Mouse (Mus musculus) CH12.LX (cell line): ENCODE measurements around the gene Dcps. TPM values are rescaled to one million over a fixed set of nuclear protein-coding genes. Genes with fewer than 3 reads are reported as not detected.

Source experiments
- DNase-seq: peaks from one replicate; pipeline ENCODE4 v3.0.0-alpha.2; 2013; ENCODE audit errors: extremely low read depth
- H3K27ac ChIP-seq: 2 replicates; pipeline ENCODE4 v1.5.1; 2012; ENCODE audit warnings: low read depth, mild to moderate bottlenecking, control low read depth, moderate library complexity; ENCODE audit not compliant: insufficient read depth
- H3K27me3 ChIP-seq: replicated peaks from 2 replicates; pipeline ENCODE3; 2012; ENCODE audit warnings: inconsistent platforms
- H3K36me3 ChIP-seq, 2 experiments: replicated peaks in 1 of 2; 2 replicates each; pipeline versions ENCODE3 to v1.6.1; 2012; ENCODE audit warnings: inconsistent platforms in 1 of 2, low read length in 1 of 2, mild to moderate bottlenecking in 1 of 2, mixed read lengths in 1 of 2, moderate library complexity in 1 of 2; ENCODE audit not compliant: control insufficient read depth in 1 of 2, insufficient read depth in 1 of 2
- H3K4me1 ChIP-seq, 2 experiments: 2 replicates each; pipeline ENCODE4 v1.6.1; 2012; ENCODE audit warnings: inconsistent platforms in 1 of 2, moderate library complexity in 1 of 2; ENCODE audit not compliant: insufficient read depth in 2 of 2, control insufficient read depth in 1 of 2
- H3K4me2 ChIP-seq: 2 replicates; pipeline ENCODE4 v1.6.1; 2012; ENCODE audit warnings: low read depth, mild to moderate bottlenecking, control low read depth; ENCODE audit not compliant: poor library complexity, insufficient read depth, severe bottlenecking
- H3K4me3 ChIP-seq, 3 experiments: fragments of 150-350 bp in 1 of 3; sonication (generic) in 1 of 3; replicated peaks in 1 of 3; 2 replicates each; pipeline versions ENCODE3 to v1.5.1; 2011 to 2012; ENCODE audit warnings: low read depth in 2 of 3, low read length in 2 of 3, mild to moderate bottlenecking in 2 of 3, moderate library complexity in 2 of 3, control low read depth in 1 of 3, improper control_type of control experiment in 1 of 3, inconsistent platforms in 1 of 3, mixed read lengths in 1 of 3; ENCODE audit not compliant: poor library complexity in 1 of 3
- H3K79me2 ChIP-seq: replicated peaks from 2 replicates; pipeline ENCODE4 v1.6.1; 2012; ENCODE audit warnings: mild to moderate bottlenecking, moderate library complexity; ENCODE audit not compliant: control insufficient read depth, poor library complexity, insufficient read depth, severe bottlenecking; ENCODE audit errors: extremely low read depth
- H3K9ac ChIP-seq: 2 replicates; pipeline ENCODE4 v1.6.1; 2012; ENCODE audit warnings: low read depth, mild to moderate bottlenecking, control low read depth, moderate library complexity; ENCODE audit not compliant: insufficient read depth
- H3K9me3 ChIP-seq: replicated peaks from 2 replicates; pipeline ENCODE3; 2012; ENCODE audit warnings: low read length, inconsistent platforms, mixed read lengths
- EP300 ChIP-seq: IDR thresholded peaks from 2 replicates; pipeline ENCODE4 v1.6.1; 2011; ENCODE audit warnings: low read length, improper control_type of control experiment
- IRF4 ChIP-seq: IDR thresholded peaks from 2 replicates; pipeline ENCODE4 v1.6.1; 2014; ENCODE audit warnings: low read depth, mild to moderate bottlenecking, inconsistent platforms, low read length, improper control_type of control experiment
- MAZ ChIP-seq: IDR thresholded peaks from 2 replicates; pipeline ENCODE4 v1.6.1; 2012; ENCODE audit warnings: low read depth, mild to moderate bottlenecking, inconsistent platforms, low read length, improper control_type of control experiment, moderate library complexity
- MYC ChIP-seq: IDR thresholded peaks from 2 replicates; pipeline ENCODE4 v1.6.1; 2011; ENCODE audit warnings: low read depth, mild to moderate bottlenecking, improper control_type of control experiment, low read length
- NRF1 ChIP-seq: IDR thresholded peaks from 2 replicates; pipeline ENCODE4 v1.6.1; 2014; ENCODE audit warnings: low read depth, mild to moderate bottlenecking, inconsistent platforms, low read length, improper control_type of control experiment, moderate library complexity
- SMC3 ChIP-seq: IDR thresholded peaks from 2 replicates; pipeline ENCODE4 v1.6.1; 2011; ENCODE audit warnings: low read depth, low read length, improper control_type of control experiment
- TBP ChIP-seq: conservative IDR thresholded peaks from 2 replicates; pipeline ENCODE4 v1.6.1; 2011; ENCODE audit warnings: low read depth, low read length, improper control_type of control experiment
- ZKSCAN1 ChIP-seq: IDR thresholded peaks from 2 replicates; pipeline ENCODE4 v1.6.1; 2012; ENCODE audit warnings: low read depth, inconsistent platforms, low read length, improper control_type of control experiment, borderline replicate concordance
- ZMIZ1 ChIP-seq: IDR thresholded peaks from 2 replicates; pipeline ENCODE4 v1.6.1; 2012; ENCODE audit warnings: low read depth, mild to moderate bottlenecking, inconsistent platforms, low read length, improper control_type of control experiment
- dilution Hi-C: fragments of 300-500 bp; cut with MboI; formaldehyde crosslinking; loops from 2 replicates; pipeline ENCODE4 v1.14.3; 2020; ENCODE audit warnings: low sequenced_read_pairs; ENCODE audit not compliant: extremely low pct_unique_long_range_greater_than_20kb, extremely low pct_ligation_motif_present
- in situ Hi-C: fragments of 300-500 bp; cut with MboI; formaldehyde crosslinking; loops from 3 replicates; pipeline ENCODE4 v1.14.3; 2019; ENCODE audit warnings: low sequenced_read_pairs, low pct_ligation_motif_present, low pct_unique_long_range_greater_than_20kb, mixed read lengths
- polyA plus RNA-seq: library from polyadenylated mRNA; unstranded; fragments of >175 nt; gene quantifications from 2 replicates; pipeline ENCODE4 v1.2.1, GENCODE M21; 2012; ENCODE audit warnings: low read depth; ENCODE audit not compliant: insufficient read length
- total RNA-seq, 2 experiments: library from RNA; depleted of rRNA; stranded (reverse); fragments of 300-350 nt in 1 of 2; fragments of >200 nt in 1 of 2; gene quantifications; 2 replicates each; pipeline ENCODE4 v1.2.3; 2012 to 2014

The Dcps gene
- total and polyA plus RNA-seq, 3 experiments, result 64.3 to 113 (median 94.3) TPM

DNA sequence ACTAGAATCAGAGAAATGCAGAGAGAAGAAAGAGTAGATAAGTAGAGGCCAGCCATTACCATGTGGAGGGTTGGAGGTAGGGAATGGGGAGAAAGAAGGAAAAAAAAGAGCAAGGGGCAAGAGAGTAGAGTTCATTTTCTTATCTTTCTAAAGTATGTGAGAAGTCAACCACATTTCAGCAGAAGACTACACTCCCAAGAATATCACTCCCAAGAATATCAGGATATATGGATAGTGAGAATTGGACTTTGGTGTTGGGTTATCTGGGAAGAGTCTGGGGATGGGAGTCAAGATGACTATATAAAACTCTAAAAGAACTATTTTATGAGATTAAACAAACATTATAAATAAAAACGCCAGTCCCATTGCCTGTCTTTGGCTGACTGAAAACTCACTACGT lies 83.0 kb downstream of the Dcps start:
- Histone ChIP-seq H3K27ac (no peak overlapping the region), H3K36me3 (no peaks in the 10 kb centered on the region), H3K4me2 (no peak overlapping the region), H3K79me2 (no peaks in the 10 kb centered on the region), H3K9me3 (no peaks in the 10 kb centered on the region), H3K27me3 (no peaks in the 10 kb centered on the region), H3K4me3 (no peak overlapping the region), H3K4me1 (no peaks in the 10 kb centered on the region), H3K9ac (no peak overlapping the region)
- dilution Hi-C loops (no loop called here), in situ Hi-C loops (no loop called here)
- TF ChIP-seq ZMIZ1, result no peak
- no peak for TF ChIP-seq MAZ
- TF ChIP-seq NRF1, result no peak
- TF ChIP-seq SMC3, result no peak
- TF ChIP-seq MYC, result no peak
- no peak for TF ChIP-seq IRF4
- no peak for TF ChIP-seq ZKSCAN1
- TF ChIP-seq TBP, result no peak
- TF ChIP-seq EP300, result no peak
- DNase-seq, result no peak

Other genes with a start within 250 kb of the Dcps start
- gene St3gal4, start 56.8 kb downstream of the Dcps start, total RNA-seq (2012; rRNA removed), result 6.2 and 7.1 TPM in 2 replicates
- 8.8 and 10.8 TPM in 2 replicates for gene St3gal4, start 56.8 kb downstream of the Dcps start, total RNA-seq (2014; rRNA removed)
- gene St3gal4, start 56.8 kb downstream of the Dcps start, polyA plus RNA-seq, result 9.3 and 10.7 TPM in 2 replicates
- gene Srpr, start 24.1 kb upstream of the Dcps start, total RNA-seq (2012; rRNA removed), result 40.1 and 50.7 TPM in 2 replicates
- gene Srpr, start 24.1 kb upstream of the Dcps start, total RNA-seq (2014; rRNA removed), result 33.0 and 38.2 TPM in 2 replicates
- 95.0 and 99.2 TPM in 2 replicates for gene Srpr, start 24.1 kb upstream of the Dcps start, polyA plus RNA-seq
- gene Tirap, start 24.2 kb upstream of the Dcps start, total RNA-seq (2012; rRNA removed), result 10.5 and 11.8 TPM in 2 replicates
- gene Tirap, start 24.2 kb upstream of the Dcps start, total RNA-seq (2014; rRNA removed), result 14.2 and 18.0 TPM in 2 replicates
- 15.6 and 18.7 TPM in 2 replicates for gene Tirap, start 24.2 kb upstream of the Dcps start, polyA plus RNA-seq
- 31.1 and 40.3 TPM in 2 replicates for gene Foxred1, start 35.0 kb upstream of the Dcps start, total RNA-seq (2012; rRNA removed)
- 69.1 and 70.0 TPM in 2 replicates for gene Foxred1, start 35.0 kb upstream of the Dcps start, total RNA-seq (2014; rRNA removed)
- 40.3 and 42.6 TPM in 2 replicates for gene Foxred1, start 35.0 kb upstream of the Dcps start, polyA plus RNA-seq
- gene Fam118b, start 91.7 kb upstream of the Dcps start, total RNA-seq (2012; rRNA removed), result 12.7 and 19.1 TPM in 2 replicates
- 21.3 and 22.2 TPM in 2 replicates for gene Fam118b, start 91.7 kb upstream of the Dcps start, total RNA-seq (2014; rRNA removed)
- gene Fam118b, start 91.7 kb upstream of the Dcps start, polyA plus RNA-seq, result 27.7 and 28.7 TPM in 2 replicates
- gene Rpusd4, start 91.8 kb upstream of the Dcps start, total RNA-seq (2012; rRNA removed), result 27.3 and 28.2 TPM in 2 replicates
- 21.7 and 23.7 TPM in 2 replicates for gene Rpusd4, start 91.8 kb upstream of the Dcps start, total RNA-seq (2014; rRNA removed)
- 29.5 and 30.1 TPM in 2 replicates for gene Rpusd4, start 91.8 kb upstream of the Dcps start, polyA plus RNA-seq
- 1.9 and 2.3 TPM in 2 replicates for gene Cdon, start 245.1 kb upstream of the Dcps start, total RNA-seq (2012; rRNA removed)
- 1.8 TPM in 2 replicates for gene Cdon, start 245.1 kb upstream of the Dcps start, total RNA-seq (2014; rRNA removed)
- gene Cdon, start 245.1 kb upstream of the Dcps start, polyA plus RNA-seq, result 2.7 and 2.9 TPM in 2 replicates